Mouse (Mus musculus) heart, embryonic 12.5 days (tissue): ENCODE data around the gene Eya4. TPM values are rescaled to one million over a fixed set of nuclear protein-coding genes. Genes with fewer than 3 reads are reported as not detected.

Experiments used
- ATAC-seq: fragments of 200-750 bp; cut with Nextera tagmentation; 2 replicates; pipeline ENCODE4 v1.8.0; 2017; ENCODE audit warnings: moderate TSS enrichment, moderate library complexity; ENCODE audit not compliant: insufficient number of reproducible peaks, low FRiP score
- H3K27ac ChIP-seq: fragments of 300-500 bp; sonication (generic); 2 replicates; pipeline ENCODE4 v1.5.1; 2016; ENCODE audit warnings: mild to moderate bottlenecking, moderate library complexity; ENCODE audit not compliant: poor library complexity, severe bottlenecking
- H3K27me3 ChIP-seq: fragments of 300-500 bp; sonication (generic); replicated peaks from 2 replicates; pipeline ENCODE4 v1.6.1; 2016; ENCODE audit warnings: mild to moderate bottlenecking, moderate library complexity
- H3K36me3 ChIP-seq: fragments of 300-500 bp; sonication (generic); 2 replicates; pipeline ENCODE4 v1.6.1; 2016; ENCODE audit warnings: mild to moderate bottlenecking, moderate library complexity
- H3K4me1 ChIP-seq: fragments of 300-500 bp; sonication (generic); replicated peaks from 2 replicates; pipeline ENCODE4 v1.6.1; 2016; ENCODE audit warnings: mild to moderate bottlenecking
- H3K4me2 ChIP-seq: fragments of 300-500 bp; sonication (generic); 2 replicates; pipeline ENCODE4 v1.6.1; 2016; ENCODE audit warnings: mild to moderate bottlenecking, moderate library complexity
- H3K4me3 ChIP-seq: fragments of 300-500 bp; sonication (generic); 2 replicates; pipeline ENCODE4 v1.5.1; 2016; ENCODE audit warnings: mild to moderate bottlenecking
- H3K9ac ChIP-seq: fragments of 300-500 bp; sonication (generic); 2 replicates; pipeline ENCODE4 v1.6.1; 2016; ENCODE audit warnings: mild to moderate bottlenecking, moderate library complexity
- H3K9me3 ChIP-seq: fragments of 300-500 bp; sonication (generic); replicated peaks from 2 replicates; pipeline ENCODE4 v1.6.1; 2016; ENCODE audit warnings: mild to moderate bottlenecking, moderate library complexity
- WGBS: fragments of 180-500 bp; shearing (Covaris S2); methylation state at CpG from one replicate; pipeline ENCODE4 v1.1.7; 2016; 5-methylcytosine and 5-hydroxymethylcytosine counted together
- polyA plus RNA-seq: library from polyadenylated mRNA; unstranded; fragments of >200 nt; fragmentation: Nextera tagmentation; extraction: Ambion mirVana; gene quantifications from 2 replicates; pipeline ENCODE4 v1.2.1, GENCODE M21; 2016

The Eya4 gene
- polyA plus RNA-seq, 1 experiment from 2014 or later, result 0.97 TPM

DNA sequence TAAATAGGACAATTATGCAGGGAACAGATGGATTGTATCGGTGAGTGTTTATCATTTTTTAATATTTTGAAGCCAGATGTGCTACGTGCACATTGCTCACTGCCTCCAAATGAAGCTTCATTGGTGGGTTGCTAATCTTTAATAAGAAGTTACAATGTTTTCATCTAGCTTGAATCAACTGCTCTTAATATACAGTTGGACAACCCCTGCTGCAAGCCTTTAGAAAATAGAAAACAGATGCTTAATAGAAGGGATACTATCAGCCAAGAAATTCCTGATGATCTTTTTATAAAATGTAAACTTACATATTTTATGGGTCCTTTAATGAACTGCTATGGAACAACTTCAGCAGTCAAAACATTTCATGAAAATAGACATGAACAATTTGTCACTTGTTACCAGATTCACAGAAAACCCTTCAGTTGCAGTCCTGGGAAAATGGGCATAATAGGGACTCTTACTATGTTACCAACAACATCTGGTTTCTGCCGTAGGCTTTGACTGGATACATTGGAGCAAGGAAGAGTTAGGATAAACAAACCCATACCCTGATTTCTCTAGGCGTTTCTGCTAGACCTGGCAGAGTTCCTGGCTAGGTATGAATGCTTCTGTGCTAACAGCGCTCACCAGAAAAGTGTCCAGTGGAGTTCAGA lies 290.4 kb downstream of the Eya4 start:
- Histone ChIP-seq H3K27ac (no peak overlapping the region), H3K4me1 (0 out of 2 replicates have a peak, but pooled peaks cover 4% of the 10 kb centered on the region), H3K4me2 (no peak overlapping the region), H3K36me3 (no peaks in the 10 kb centered on the region), H3K4me3 (no peak overlapping the region), H3K9ac (no peak overlapping the region), H3K9me3 (no peaks in the 10 kb centered on the region), H3K27me3 (no peaks in the 10 kb centered on the region)
- ATAC-seq, result no peak
- WGBS, result 69% methylated on average over 5 of the region's 5 CpGs

- ATAC-seq, result no peak
- Histone ChIP-seq H3K4me2 (no peak overlapping the region), H3K36me3 (no peaks in the 10 kb centered on the region), H3K9ac (no peak overlapping the region), H3K9me3 (no peaks in the 10 kb centered on the region), H3K4me3 (no peak overlapping the region), H3K27me3 (no peaks in the 10 kb centered on the region), H3K4me1 (no peaks in the 10 kb centered on the region), H3K27ac (no peak overlapping the region)
- WGBS, result 72% methylated on average over 8 of the region's 8 CpGs
These were observed 297.1 kb downstream of the Eya4 start for GRCm38 (mm10) chr10:23053379-23053915.
